Mouse (Mus musculus) cerebellum, postnatal 14 days (tissue): ENCODE data around the gene Casz1.

Experiments
- DNase-seq, 2 experiments: peaks; one replicate each; pipeline ENCODE4 v3.0.0; 2021; ENCODE audit warnings: mixed read lengths in 2 of 2

The Casz1 gene

GRCm38 (mm10) chr4:148879631-148880030, 75.4 kb downstream of the Casz1 start:
- no peak for DNase-seq

- DNase-seq, result peak; percentile 76 to 80
These were observed 76.9 kb downstream of the Casz1 start for GRCm38 (mm10) chr4:148881001-148881669.

- DNase-seq, result no peak
These were observed 77.6 kb downstream of the Casz1 start for GRCm38 (mm10) chr4:148881838-148882237.

GRCm38 (mm10) chr4:148882360-148882929, 78.2 kb downstream of the Casz1 start:
- no peak for DNase-seq

- DNase-seq, result no peak
These were observed 80.4 kb downstream of the Casz1 start for GRCm38 (mm10) chr4:148884596-148884995.

- DNase-seq, result no peak
These were observed 81.2 kb downstream of the Casz1 start for GRCm38 (mm10) chr4:148885401-148885800.

- no peak for DNase-seq
These were observed 81.8 kb downstream of the Casz1 start for GRCm38 (mm10) chr4:148885921-148886540.

GRCm38 (mm10) chr4:148888229-148888628, 84.0 kb downstream of the Casz1 start:
- no peak for DNase-seq

GRCm38 (mm10) chr4:148889011-148889410, 84.8 kb downstream of the Casz1 start:
- DNase-seq, result no peak

GRCm38 (mm10) chr4:148890442-148890841, 86.2 kb downstream of the Casz1 start:
- DNase-seq, result no peak

- peak in 1 of 2 experiments; percentile 37 for DNase-seq
These were observed 86.9 kb downstream of the Casz1 start for GRCm38 (mm10) chr4:148890892-148891838.

- no peak for DNase-seq
These were observed 91.9 kb downstream of the Casz1 start for GRCm38 (mm10) chr4:148896125-148896524.

GRCm38 (mm10) chr4:148899927-148900294, 95.7 kb downstream of the Casz1 start:
- DNase-seq, result no peak

GRCm38 (mm10) chr4:148900295-148901211, 96.3 kb downstream of the Casz1 start:
- peak; percentile 81 to 83 for DNase-seq

GRCm38 (mm10) chr4:148901275-148902052, 97.2 kb downstream of the Casz1 start:
- DNase-seq, result no peak

GRCm38 (mm10) chr4:148902919-148903727, 98.9 kb downstream of the Casz1 start:
- peak in 1 of 2 experiments; percentile 46 for DNase-seq

GRCm38 (mm10) chr4:148905295-148905694, 101.1 kb downstream of the Casz1 start:
- DNase-seq, result peak; percentile 77 to 86

GRCm38 (mm10) chr4:148906806-148907205, 102.6 kb downstream of the Casz1 start:
- no peak for DNase-seq

GRCm38 (mm10) chr4:148908214-148908681, 104.0 kb downstream of the Casz1 start:
- DNase-seq, result no peak
